Mouse (Mus musculus): ENCODE measurements around the gene Hoxb5. TPM values are rescaled to one million over a fixed set of nuclear protein-coding genes. Genes with fewer than 3 reads are reported as not detected.

Gene Hoxb5
- polyA plus RNA-seq (2012; rRNA removed) = 10.7 and 13.8 TPM in 2 replicates

DNA sequence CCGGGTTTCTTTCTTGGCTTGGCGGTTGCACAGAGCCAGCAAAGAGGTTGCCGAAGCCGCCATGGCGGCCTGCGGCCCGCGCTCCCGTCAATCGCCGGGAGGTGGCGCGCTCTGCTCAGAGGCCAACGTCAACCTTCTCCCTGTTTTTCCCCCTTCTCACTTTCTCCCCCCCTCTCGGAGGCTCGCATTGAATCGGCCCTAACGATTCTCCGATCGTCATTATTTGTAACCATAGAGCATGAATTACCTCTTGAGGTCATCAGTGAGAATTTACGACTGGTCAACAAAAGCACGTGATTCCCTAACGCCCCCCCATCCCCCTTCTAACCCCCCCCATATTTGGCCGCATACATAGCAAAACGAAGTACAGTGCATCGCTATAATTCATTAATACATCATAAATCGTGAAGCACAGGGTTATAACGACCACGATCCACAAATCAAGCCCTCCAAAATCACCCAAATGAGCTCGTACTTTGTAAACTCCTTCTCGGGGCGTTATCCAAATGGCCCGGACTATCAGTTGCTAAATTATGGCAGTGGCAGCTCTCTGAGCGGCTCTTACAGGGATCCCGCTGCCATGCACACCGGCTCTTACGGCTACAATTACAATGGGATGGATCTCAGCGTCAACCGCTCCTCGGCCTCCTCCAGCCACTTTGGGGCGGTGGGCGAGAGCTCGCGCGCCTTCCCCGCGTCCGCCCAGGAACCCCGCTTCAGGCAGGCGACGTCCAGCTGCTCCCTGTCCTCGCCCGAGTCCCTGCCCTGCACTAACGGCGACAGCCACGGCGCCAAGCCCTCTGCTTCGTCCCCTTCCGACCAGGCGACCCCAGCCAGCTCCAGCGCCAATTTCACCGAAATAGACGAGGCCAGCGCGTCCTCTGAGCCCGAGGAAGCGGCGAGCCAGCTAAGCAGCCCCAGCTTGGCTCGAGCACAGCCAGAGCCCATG is at the start of gene Hoxb5:
TSS of gene Hoxb5 (plus strand) at position 186 of the 949 bp plus-strand sequence.
- no peak for DNase-seq (ENCODE audit: low read depth)

DNA sequence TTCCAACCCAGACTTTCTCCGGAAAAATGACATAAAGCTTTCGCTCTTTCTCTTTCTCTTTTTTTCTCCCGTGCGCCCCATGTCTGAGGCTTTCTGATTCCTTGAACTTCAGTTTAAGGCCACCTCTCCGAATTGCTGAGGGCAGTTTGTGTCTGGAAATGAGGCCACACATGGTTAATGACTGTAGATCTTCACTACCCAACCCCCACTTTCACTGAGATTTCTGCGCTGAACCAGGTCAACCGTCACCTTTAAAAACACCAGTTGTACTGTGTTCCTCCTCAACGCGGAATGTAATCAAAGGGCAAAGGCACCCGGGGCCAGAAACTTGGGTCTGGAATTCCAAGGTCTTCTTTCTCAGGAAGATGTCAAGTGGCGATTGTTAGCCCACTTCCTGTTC is 48.9 kb upstream of the Hoxb5 start:
- no peak for DNase-seq (ENCODE audit: low read depth)

DNA sequence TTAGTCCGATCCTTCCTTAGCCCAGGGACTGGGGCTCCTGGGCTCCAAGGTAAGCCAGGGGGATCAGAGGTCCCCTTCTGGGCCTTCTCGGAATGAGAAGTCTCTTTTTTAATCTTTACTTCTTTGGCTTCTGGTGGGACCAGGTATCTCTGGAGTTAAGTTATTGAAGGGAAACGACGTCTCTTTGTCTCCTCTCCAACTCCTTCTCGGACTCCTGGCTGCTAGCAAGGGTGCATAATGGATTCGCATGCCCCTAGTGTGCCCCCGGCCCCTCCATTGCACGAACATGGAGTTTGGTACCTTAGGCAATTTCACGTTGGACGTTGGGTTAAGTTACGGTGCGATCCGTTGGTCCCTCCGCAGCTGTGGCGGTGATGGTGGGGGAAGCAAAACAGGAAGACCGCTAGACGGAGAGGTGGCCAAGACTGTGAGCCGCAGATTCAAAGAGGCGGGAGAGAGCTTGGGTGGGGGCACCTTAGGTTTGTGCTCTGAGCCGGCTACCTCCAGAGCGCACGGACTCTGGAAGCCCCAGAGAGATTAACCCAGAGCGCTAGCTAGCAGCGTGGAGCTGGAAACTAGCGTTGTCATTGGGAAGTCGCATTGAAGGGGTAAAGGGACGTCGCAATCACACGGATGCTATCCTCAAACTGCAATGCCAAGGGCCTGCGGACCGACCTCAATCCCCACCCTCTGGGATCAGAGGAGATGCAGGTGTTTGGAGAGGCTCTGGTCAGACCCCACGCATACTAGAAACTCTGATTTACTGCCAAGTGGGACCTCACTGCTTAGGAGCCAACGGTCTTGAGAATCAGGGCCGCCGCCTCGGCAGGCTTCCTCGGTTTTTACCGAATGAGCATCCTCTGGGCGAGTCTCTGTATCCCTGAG is 47.8 kb upstream of the Hoxb5 start:
- no peak for DNase-seq (ENCODE audit: low read depth)

DNA sequence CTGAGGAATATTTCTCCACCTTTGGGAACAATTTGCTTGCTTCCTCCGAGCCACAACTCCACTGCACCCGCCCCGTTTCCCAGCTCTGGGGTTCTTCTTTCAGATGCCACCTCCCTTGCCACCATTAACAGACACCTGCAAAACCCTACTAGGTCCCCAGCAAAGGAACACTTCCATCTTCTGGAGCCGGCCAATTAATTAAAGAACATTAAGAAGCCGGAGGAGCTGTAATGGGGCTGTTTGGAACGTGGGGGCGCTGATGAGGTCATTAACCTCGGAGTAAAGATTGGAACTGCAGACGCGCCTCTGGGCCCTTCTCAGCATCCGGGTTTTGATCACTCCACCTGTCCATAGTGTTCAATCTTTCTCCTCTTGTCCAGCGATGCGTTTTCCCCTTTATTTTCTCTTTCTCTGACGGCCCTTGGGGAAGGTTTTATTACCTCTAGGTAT is 47.1 kb upstream of the Hoxb5 start:
- no peak for DNase-seq (ENCODE audit: low read depth)

DNA sequence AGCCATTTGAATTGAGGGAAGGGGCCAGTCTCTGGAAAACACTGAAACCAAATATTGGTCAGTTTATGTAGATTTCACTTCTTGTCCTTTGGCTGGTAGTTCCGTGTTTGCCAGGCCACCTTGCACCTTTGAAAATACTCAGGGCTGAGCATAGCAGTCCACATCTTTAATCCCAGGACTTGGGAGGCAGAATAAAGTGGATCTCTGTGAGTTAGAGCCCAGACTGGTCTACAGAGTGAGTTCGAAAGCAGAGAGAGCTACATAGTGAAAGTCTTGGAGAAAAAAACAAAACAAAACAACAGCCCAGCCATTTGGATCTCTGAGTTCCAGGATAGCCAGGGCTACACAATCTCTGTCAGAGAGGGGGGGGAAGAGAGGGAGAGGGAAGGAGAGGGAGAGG is 46.0 kb upstream of the Hoxb5 start:
- DNase-seq (ENCODE audit: low read depth) = no peak

DNA sequence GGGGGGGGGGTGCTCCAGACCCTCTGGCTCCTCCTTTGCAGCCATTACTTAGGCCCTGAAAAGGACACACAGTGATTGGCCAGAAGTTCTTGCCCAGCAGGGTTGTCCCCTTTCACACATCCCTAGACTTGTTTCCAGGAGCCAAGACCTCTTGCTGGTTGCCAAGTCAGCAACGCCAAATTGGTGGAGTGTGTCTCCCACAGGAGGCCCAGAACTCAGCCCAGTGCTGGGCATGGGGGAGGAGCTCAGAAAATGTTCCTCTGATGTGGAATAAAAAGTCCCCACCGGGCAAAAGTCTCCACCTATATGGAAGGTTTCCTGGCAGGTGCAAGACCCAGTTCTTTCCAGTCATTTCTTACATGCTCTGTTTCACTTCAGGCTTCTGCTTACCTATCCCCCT is 44.1 kb upstream of the Hoxb5 start:
- DNase-seq (ENCODE audit: low read depth) = no peak

DNA sequence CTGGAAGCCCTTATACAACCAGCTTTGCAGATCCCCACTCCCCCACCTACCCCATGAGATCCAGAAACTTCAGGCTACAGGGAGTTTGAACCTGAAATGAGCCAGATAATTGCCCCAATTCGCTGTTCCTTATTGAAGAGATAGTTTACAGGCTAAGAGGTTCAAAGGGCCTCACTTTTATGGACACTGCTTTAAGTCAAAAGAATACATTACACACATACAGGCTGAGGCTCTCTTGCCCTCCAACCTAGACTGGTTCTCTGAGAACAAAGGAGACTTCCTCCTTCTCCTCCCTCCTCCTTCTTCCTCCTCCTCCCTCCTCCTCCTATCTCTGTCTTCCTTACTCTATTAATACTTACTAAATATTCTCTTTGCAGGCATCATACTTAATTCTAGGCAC is 43.6 kb upstream of the Hoxb5 start:
- no peak for DNase-seq (ENCODE audit: low read depth)

DNA sequence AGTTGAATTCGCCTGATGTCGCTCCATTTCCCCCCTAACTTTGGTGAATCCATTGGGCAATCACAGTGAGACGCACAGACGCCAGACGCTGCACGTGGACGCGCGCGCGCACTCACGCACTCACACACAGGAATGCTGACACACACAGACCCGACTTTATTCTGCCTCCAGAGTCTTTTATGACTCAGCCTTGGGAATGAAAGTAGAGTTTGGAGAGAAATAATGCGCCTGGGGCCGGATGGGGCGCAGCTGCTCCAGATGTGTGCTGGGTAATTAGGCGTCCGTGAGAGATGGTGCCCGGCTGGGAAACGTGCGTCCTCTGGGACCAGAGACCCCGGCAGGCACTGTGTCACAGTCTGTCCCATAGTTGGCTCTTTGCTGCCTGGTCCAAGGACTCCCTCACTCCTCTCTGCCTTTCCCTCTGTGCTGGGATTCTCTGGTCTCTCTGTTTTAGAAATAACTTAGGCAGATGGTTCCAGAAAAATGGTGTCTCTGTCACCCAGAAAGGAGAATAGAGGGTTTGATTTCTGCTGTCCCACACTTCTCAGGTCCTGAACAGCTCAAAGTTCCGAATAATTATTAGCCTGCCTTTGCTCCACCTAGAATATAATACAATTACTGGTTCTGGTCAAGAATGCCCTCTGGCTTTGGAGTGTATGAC is 42.7 kb upstream of the Hoxb5 start:
- no peak for DNase-seq (ENCODE audit: low read depth)

DNA sequence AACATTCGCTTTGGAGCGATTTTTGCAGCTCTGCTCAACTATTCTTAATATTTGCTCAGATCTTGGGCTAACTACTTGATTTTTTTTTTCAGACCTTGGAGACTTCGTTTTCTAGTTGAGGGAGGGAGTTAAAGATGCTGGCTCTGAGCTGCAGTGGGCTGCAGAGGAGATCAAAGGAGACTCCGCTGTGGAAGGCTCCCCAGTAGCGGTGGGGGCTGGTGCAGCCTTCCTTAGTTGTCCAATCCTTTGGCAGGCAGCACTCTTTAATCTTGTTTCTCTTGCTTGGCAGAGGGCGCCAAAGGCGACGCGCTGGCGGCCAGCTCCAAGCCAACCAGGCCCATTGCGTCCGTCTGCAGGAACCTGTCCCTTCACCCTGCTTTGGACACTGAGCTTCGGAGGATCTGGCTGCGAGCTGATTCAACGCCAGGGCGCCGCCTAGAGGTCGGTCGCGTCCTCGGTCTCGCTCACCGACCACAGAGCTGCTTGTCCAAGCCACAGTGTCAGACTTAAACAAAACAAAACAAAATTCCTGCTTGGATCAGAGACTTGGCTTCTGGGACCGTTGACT is 41.7 kb upstream of the Hoxb5 start:
- DNase-seq (ENCODE audit: low read depth) = no peak

DNA sequence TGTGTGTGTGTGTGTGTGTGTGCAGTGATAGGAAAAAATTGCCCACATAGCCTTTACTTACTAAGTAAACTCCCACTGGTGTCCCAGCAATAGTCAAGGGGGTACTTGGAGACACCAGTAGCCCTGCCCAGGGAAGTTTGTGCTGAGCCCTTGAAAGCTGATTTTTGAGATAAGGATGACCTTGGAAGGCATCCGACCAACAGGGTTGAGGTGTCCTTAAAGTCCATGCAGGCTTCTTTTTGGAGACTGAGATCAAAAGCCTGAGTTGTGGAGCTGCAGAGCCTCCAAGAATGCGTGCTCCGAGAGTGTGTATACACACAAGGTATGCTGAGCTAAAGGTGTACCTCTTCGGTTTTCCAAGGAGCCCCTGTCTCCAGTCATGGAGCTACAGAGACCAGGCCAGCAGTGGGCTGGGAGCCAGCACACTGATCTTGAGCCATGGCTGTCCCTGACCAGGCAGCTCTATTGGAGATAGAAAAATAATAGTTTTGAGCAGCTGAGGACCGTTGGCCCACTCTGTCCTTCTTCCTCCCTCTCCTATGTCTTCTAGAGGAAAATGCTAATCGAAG is 40.8 kb upstream of the Hoxb5 start:
- DNase-seq (ENCODE audit: low read depth) = no peak

DNA sequence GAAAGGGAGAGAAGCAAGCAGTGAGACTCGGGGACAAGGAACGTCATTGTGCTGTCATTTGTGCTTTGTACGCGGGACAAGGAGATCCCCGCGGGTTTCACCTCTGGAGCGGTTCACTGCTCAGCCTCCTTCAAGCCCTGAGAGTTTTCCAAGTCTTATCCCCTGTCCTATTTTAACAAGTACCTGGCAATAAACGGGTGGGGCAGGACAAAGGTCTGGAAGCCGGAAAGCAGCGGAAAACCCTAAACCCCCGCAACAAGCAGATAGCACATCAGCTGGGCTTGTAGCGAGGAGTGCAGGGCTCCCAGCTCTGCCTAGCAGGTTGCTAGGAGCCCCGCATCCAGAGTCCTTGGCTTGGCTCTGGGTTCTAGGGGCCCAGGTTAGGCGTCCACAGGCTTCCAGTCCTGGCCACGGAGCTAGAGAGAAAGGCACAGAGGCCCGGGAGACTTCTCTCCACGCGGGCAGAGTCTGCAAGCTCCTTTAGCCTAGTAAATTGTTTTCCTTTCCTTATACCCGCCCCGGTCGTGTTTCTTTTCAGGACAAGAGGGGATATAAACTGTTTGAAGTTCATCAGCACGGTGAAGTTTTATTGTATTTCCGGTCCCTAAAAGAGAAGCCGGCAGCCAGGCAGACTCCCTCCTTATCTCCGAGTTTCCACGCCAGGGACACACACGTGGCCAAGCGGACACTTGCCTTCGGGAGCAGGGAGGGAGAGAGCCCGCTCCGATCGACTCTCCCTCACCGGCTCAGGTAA is 39.3 kb upstream of the Hoxb5 start:
- DNase-seq (ENCODE audit: low read depth) = no peak

DNA sequence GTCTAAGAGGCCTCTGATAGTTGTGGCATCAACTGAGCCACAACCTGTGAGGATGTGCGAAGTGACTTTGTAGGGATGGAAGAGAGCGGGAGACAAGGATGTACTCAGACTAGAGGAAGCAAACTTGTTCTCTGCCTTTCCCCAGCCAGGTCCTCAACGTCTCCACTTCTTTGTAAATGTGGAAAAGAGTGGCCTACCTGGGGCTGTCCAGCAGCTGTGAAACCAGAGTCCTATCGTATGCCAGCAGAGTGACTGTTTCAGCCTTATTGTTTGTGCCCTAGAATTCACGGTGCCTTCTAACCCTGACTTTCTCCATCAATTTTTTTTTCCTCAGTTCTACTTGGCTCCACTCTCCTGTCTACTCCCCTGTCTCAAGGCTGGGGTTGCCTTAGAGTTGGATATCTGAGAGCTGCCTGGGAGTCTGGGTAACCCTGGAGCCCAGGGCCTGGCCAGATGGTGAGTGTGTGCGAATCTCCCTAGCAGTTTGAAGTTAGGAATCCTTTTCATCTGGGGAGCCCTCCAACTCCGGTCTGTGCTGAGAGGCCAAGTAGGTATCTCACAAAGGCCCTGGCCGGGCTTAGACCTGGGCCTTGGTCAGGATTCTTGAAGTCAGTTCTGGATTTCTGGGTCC is 38.6 kb upstream of the Hoxb5 start:
- no peak for DNase-seq (ENCODE audit: low read depth)

DNA sequence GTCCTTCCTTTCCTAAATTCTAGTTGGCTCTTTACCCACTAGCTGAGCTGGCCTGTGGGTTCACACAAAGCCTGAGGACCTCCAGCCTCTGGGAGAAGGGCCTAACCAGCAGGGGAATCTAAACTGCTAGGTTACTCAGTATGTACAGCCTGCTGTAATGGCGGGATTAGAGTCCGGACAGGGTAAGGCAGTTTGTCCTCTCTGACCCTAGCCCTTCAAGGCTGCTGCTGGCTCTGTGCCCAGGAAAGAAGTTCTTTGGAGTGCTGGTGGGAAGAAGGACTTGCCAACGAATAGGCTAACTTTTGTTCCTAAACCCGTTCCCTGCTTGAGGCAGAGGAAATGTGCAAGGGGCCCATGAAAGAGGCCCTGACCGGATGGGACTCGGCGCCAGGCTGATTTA is 37.2 kb upstream of the Hoxb5 start:
- DNase-seq (ENCODE audit: low read depth) = no peak

DNA sequence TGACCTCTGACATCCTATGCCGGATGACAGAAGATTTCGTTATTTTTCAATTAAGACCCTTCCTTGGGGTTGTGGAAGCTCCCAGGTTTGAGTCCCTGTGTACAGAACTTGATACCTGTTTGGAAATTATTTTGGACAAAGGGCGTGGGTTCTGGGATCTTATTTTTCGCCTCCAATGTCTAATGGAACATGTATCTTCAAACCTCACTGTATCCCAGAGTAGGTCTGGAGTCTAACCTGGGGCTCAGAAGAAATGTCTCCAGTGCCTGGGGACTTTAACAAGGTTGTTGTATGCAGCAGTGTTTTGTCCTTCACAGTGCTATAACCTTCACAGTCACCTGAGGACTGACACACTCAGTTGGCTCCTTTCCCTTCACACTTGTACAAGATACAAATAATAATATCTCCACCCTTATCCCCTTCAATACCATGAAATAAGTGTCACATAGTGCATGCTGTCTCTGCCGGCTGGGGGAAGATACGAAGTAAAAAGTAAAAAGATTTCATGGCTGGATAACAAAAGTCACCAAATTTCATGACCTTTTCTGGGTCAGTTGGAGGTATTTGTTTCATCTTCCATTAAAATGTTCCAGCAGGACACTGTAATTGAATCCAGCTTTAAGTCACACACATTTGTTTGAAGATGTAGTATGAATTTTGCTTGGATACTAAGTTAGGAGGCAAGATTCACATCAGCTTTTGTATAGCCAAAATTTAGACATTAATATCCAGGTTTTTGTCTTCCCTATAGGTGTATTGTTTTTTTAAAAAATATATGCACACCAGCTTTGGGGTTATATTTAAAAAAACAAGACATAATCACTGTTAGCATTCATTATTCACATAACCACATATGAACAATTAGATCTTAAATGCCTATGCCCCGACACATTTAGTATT is 35.9 kb upstream of the Hoxb5 start:
- no peak for DNase-seq (ENCODE audit: low read depth)

DNA sequence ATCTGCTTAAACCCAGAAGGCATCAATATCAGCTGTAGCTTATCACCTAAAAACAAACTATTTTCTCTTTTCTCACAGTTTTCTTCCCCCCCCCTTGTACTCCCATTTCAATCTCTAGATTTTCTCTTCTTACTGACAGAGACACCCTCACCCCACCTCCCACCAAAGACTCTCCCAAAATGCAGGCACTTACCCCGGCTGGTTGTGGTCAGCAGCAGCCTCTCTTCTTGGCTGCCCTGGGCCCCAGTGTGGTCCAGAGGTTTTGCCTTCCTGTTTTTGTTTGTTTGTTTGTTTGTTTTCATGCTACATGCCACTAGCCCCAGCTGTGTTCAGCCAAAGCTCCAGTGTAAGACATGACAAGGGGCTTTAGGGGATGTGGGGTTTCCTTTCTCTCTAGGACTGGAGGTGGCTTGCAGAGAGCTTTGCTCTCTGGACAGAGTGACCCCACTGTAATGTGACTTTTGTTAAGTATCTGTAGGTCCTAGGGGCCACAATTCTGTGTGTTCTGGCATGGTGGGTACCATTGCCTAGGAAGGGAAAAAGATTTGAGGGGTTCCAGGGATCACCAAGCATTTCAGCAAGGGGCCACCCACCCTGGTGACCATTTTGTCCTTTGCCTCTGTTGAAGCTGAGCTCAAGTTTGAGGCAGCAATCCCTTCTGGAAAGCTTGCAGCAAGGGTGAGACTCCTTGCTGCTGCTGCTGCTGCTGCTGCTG is 34.9 kb upstream of the Hoxb5 start:
- DNase-seq (ENCODE audit: low read depth) = no peak

DNA sequence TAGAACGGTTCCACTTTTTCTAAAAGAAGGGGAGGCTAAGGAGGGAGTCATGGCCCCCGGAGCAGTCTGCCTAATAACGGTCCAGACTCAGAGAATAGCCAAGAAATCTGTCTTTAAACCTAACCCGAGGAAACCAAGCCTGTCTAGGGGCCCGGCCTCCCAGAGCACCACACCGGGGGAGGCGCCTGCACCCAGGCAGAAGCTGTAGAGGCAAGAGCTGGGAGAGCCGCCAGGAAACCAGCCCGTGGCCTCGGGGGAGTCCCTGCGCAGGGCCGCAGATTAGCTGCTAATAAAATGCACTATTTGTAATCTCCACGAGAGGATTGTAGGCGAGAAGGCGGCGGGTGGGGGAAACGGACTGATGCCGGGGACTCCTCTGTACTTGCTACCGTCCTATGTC is 33.3 kb upstream of the Hoxb5 start:
- DNase-seq (ENCODE audit: low read depth) = no peak

DNA sequence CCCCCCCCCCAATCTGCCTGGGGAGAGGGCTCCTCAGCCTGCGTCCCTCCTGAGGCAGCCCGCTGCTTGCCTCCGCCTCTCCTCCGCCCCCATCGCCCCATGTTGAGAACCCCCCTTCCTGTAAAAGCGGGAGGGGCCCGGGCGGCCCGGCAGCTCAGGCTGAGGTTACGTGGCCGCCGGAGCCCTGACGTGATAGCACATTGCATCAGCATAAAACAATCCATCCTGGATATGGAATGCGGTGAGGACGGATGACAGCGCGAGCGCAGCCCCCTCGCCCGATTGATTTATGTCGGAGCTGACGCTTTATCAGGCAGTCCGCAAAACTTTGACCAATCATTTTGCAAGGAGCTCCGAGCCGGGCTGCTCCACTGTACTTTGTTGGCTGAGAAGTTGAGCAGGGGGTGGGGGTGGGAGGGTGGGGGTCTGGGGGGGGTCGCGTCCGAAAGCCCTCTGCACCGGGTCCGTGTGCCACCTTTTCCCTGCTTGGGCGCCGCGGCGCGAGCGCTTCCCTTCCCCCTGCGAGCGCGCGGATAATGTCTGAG is 32.1 kb upstream of the Hoxb5 start, which contains the start of gene Hoxb9:
TSS of gene Hoxb9 (plus strand) at position 462 of the 545 bp plus-strand sequence.
- no peak for DNase-seq (ENCODE audit: low read depth)

DNA sequence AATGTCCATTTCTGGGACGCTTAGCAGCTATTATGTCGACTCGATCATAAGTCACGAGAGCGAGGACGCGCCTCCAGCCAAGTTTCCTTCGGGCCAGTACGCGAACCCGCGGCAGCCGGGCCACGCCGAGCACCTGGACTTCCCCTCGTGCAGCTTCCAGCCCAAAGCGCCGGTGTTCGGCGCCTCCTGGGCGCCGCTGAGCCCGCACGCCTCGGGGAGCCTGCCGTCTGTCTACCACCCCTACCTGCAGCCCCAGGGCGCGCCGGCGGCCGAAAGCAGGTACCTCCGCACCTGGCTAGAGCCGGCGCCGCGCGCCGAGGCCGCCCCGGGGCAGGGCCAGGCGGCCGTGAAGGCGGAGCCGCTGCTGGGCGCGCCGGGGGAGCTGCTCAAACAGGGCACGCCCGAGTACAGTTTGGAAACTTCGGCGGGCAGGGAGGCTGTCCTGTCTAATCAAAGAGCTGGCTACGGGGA is 31.6 kb upstream of the Hoxb5 start:
- DNase-seq (ENCODE audit: low read depth) = no peak

Measured in gonadal fat pad, adult 2 months (tissue).